Mouse (Mus musculus): ENCODE data around the gene Washc4.

The Washc4 gene

GRCm38 (mm10) chr10:83594526-83594925 is 51.0 kb downstream of the Washc4 start:
- DNase-seq (ENCODE audit: low read depth, low spot score), result no peak

GRCm38 (mm10) chr10:83600650-83601049 is 57.1 kb downstream of the Washc4 start:
- no peak for DNase-seq (ENCODE audit: low read depth, low spot score)

- DNase-seq (ENCODE audit: low read depth, low spot score), result no peak
These were observed 60.5 kb downstream of the Washc4 start for GRCm38 (mm10) chr10:83603956-83604564.

GRCm38 (mm10) chr10:83605637-83606183 is 62.2 kb downstream of the Washc4 start:
- peak; percentile 70 for DNase-seq (ENCODE audit: low read depth, low spot score)

- DNase-seq (ENCODE audit: low read depth, low spot score), result no peak
These were observed 63.6 kb downstream of the Washc4 start for GRCm38 (mm10) chr10:83607111-83607510.

GRCm38 (mm10) chr10:83608596-83608995 is 65.0 kb downstream of the Washc4 start:
- no peak for DNase-seq (ENCODE audit: low read depth, low spot score)

GRCm38 (mm10) chr10:83610518-83610917 is 67.0 kb downstream of the Washc4 start:
- no peak for DNase-seq (ENCODE audit: low read depth, low spot score)

GRCm38 (mm10) chr10:83611863-83612262 is 68.3 kb downstream of the Washc4 start:
- no peak for DNase-seq (ENCODE audit: low read depth, low spot score)

- no peak for DNase-seq (ENCODE audit: low read depth, low spot score)
These were observed 69.2 kb downstream of the Washc4 start for GRCm38 (mm10) chr10:83612648-83613215.

GRCm38 (mm10) chr10:83617366-83617765 is 73.8 kb downstream of the Washc4 start:
- peak; percentile 60 for DNase-seq (ENCODE audit: low read depth, low spot score)

- no peak for DNase-seq (ENCODE audit: low read depth, low spot score)
These were observed 75.4 kb downstream of the Washc4 start for GRCm38 (mm10) chr10:83618819-83619440.

GRCm38 (mm10) chr10:83620350-83621055 is 77.0 kb downstream of the Washc4 start:
- no peak for DNase-seq (ENCODE audit: low read depth, low spot score)

- no peak for DNase-seq (ENCODE audit: low read depth, low spot score)
These were observed 80.5 kb downstream of the Washc4 start for GRCm38 (mm10) chr10:83624065-83624464.

GRCm38 (mm10) chr10:83624841-83625240 is 81.3 kb downstream of the Washc4 start:
- no peak for DNase-seq (ENCODE audit: low read depth, low spot score)

GRCm38 (mm10) chr10:83627113-83627687 is 83.6 kb downstream of the Washc4 start:
- no peak for DNase-seq (ENCODE audit: low read depth, low spot score)

- DNase-seq (ENCODE audit: low read depth, low spot score), result no peak
These were observed 84.7 kb downstream of the Washc4 start for GRCm38 (mm10) chr10:83628241-83628640.

- no peak for DNase-seq (ENCODE audit: low read depth, low spot score)
These were observed 85.7 kb downstream of the Washc4 start for GRCm38 (mm10) chr10:83629190-83629781.

- no peak for DNase-seq (ENCODE audit: low read depth, low spot score)
These were observed 86.3 kb downstream of the Washc4 start for GRCm38 (mm10) chr10:83629878-83630277.

- no peak for DNase-seq (ENCODE audit: low read depth, low spot score)
These were observed 87.3 kb downstream of the Washc4 start for GRCm38 (mm10) chr10:83630899-83631298.

GRCm38 (mm10) chr10:83631775-83632174 is 88.2 kb downstream of the Washc4 start:
- no peak for DNase-seq (ENCODE audit: low read depth, low spot score)

- no peak for DNase-seq (ENCODE audit: low read depth, low spot score)
These were observed 89.3 kb downstream of the Washc4 start for GRCm38 (mm10) chr10:83632806-83633374.

Measured in mesoderm, embryonic 11.5 days (tissue).